Mouse (Mus musculus): ENCODE data around the gene Ccr1. TPM values are rescaled to one million over a fixed set of nuclear protein-coding genes. Genes with fewer than 3 reads are reported as not detected.

The Ccr1 gene
- polyA plus RNA-seq (2015; fragmentation: Nextera tagmentation; extraction: Ambion mirVana): 3.3 and 3.7 TPM in 2 replicates

DNA sequence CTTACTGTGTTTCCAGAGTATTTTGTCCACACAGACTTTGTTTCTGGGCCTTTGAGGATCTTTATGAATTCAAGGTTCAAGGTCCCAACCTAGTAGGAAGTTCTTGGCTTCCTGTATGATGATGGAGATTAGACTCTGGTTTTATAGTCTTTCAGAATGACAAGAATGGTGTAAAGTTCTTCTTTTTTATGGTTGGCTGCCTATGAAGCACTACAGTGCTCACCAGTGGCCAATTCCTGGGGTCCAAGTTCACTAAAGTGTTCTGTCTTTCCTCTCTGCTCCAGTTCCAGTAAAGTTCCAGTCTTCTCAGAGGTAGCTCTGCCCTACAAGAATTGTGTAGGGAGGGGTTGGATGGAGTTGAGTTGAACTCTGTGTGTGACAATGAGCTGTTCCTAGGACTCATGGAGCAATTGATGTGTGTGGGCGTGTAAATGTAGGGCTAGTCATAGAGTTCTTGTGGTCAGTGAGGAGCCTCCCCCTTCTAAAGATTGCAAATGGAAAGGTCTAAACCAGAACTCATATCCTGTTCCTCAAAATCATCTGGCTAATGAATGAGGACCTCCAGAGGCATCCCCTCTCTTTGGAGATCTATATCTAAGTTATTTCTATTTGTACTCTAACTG lies at the start of gene Ccr1:
Ccr1 (minus strand) TSS at position 403 of the 623 bp plus-strand sequence.
- Histone ChIP-seq H3K27me3 (replicated peaks) (no peaks in the 10 kb centered on the region), H3K36me3 (no peaks in the 10 kb centered on the region), H3K9me3 (no peaks in the 10 kb centered on the region), H3K27ac (no peak within 1 kb of the TSS), H3K4me3 (replicated peaks) (no peak within 1 kb of the TSS), H3K4me2 (replicated peaks) (no peak within 1 kb of the TSS), H3K9ac (no peak within 1 kb of the TSS), H3K4me1 (replicated peaks) (no peaks in the 10 kb centered on the region)
- ATAC-seq: peak; percentile 69
- 96% methylated on average over 1 of the region's 1 CpGs for WGBS

DNA sequence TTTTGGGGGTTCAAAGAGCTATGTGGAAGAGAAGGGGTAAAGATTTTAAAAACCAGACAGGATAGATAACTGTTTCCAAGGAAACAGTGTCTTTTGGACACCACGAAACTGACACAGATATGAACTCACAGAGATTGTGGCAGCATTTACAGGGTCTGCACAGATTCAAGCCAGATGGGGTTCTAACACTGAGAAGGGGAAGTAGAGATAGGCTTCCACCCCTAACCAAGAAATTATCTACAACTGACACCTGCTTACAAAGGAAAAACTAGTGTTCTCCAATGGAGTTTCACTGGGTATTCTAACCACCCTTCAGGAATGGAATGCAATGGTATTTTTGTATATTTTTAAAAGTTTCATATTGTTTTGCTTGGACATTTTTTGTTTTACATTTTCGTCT lies 47.6 kb upstream of the Ccr1 start:
- no peak for ATAC-seq
- Histone ChIP-seq H3K4me2 (replicated peaks) (no peak overlapping the region), H3K4me3 (replicated peaks) (no peak overlapping the region), H3K27me3 (replicated peaks) (no peaks in the 10 kb centered on the region), H3K9me3 (no peaks in the 10 kb centered on the region), H3K36me3 (no peaks in the 10 kb centered on the region), H3K4me1 (replicated peaks) (no peaks in the 10 kb centered on the region), H3K9ac (no peak overlapping the region), H3K27ac (no peak overlapping the region)
- WGBS: 67% methylated on average over 2 of the region's 2 CpGs

GRCm38 (mm10) chr9:124014985-124015652 lies 46.6 kb upstream of the Ccr1 start:
- no peak for ATAC-seq
- Histone ChIP-seq H3K4me2 (replicated peaks) (no peak overlapping the region), H3K9me3 (no peaks in the 10 kb centered on the region), H3K4me3 (replicated peaks) (no peak overlapping the region), H3K4me1 (replicated peaks) (no peaks in the 10 kb centered on the region), H3K36me3 (no peaks in the 10 kb centered on the region), H3K27ac (no peak overlapping the region), H3K9ac (no peak overlapping the region), H3K27me3 (replicated peaks) (no peaks in the 10 kb centered on the region)
- 85% methylated on average over 2 of the region's 2 CpGs for WGBS

DNA sequence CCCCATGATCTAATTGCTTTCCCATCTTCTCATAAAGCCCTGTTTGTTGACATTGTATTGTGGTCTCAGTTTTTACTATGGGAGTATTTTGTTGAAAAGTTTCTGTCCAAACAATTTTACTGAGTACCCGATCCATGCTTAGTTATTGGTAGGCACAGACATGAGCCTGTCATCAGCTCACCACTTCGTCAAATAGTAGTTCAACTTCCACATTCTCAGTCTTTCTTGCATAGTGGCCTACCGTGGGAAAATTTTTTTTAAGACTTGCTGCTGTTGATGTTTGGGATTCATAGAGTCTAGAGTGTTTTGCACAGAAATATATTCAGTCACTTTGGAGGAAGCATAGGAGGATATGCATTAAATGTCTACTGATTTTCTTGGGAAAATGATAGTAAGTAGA lies 44.8 kb upstream of the Ccr1 start:
- WGBS: 75% methylated on average over 3 of the region's 3 CpGs
- no peaks in the 10 kb centered on the region for H3K4me1 ChIP-seq (replicated peaks)
- no peaks in the 10 kb centered on the region for H3K36me3 ChIP-seq
- ATAC-seq: no peak
- H3K9ac ChIP-seq: no peak overlapping the region
- H3K27ac ChIP-seq: no peak overlapping the region
- no peaks in the 10 kb centered on the region for H3K27me3 ChIP-seq (replicated peaks)
- no peaks in the 10 kb centered on the region for H3K9me3 ChIP-seq
- no peak overlapping the region for H3K4me2 ChIP-seq (replicated peaks)
- H3K4me3 ChIP-seq (replicated peaks): no peak overlapping the region

- 68% methylated on average over 2 of the region's 2 CpGs for WGBS
- no peak overlapping the region for H3K4me3 ChIP-seq (replicated peaks)
- H3K4me2 ChIP-seq (replicated peaks): no peak overlapping the region
- H3K9ac ChIP-seq: no peak overlapping the region
- no peak for ATAC-seq
- no peaks in the 10 kb centered on the region for H3K36me3 ChIP-seq
- no peaks in the 10 kb centered on the region for H3K9me3 ChIP-seq
- H3K27ac ChIP-seq: no peak overlapping the region
- no peaks in the 10 kb centered on the region for H3K27me3 ChIP-seq (replicated peaks)
- no peaks in the 10 kb centered on the region for H3K4me1 ChIP-seq (replicated peaks)
These were observed 44.2 kb upstream of the Ccr1 start for GRCm38 (mm10) chr9:124012691-124013090.

DNA sequence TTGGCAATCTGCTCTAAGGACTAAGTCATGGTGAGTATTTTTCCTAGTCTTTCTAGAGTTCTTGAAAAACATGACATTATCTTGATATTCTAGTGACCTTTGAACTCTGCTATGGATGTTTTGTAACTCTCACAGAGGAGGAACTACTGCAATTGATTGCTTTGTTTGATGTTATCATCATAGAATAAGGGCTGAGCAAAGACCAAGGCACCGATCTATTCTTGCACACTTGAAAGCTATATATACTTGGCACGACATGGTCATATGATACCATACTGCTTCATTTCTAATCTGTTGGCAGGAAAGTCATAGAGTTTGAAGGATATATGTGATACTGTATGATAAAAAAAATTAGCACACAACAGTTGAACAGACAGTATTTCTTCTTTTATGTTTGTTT lies 31.3 kb upstream of the Ccr1 start:
- no peaks in the 10 kb centered on the region for H3K27me3 ChIP-seq (replicated peaks)
- no peak overlapping the region for H3K27ac ChIP-seq
- H3K9me3 ChIP-seq: no peaks in the 10 kb centered on the region
- H3K4me1 ChIP-seq (replicated peaks): no peaks in the 10 kb centered on the region
- no peak overlapping the region for H3K9ac ChIP-seq
- no peak overlapping the region for H3K4me3 ChIP-seq (replicated peaks)
- peak; percentile 87 for ATAC-seq
- H3K36me3 ChIP-seq: no peaks in the 10 kb centered on the region
- 67% methylated on average over 2 of the region's 2 CpGs for WGBS
- H3K4me2 ChIP-seq (replicated peaks): no peak overlapping the region

DNA sequence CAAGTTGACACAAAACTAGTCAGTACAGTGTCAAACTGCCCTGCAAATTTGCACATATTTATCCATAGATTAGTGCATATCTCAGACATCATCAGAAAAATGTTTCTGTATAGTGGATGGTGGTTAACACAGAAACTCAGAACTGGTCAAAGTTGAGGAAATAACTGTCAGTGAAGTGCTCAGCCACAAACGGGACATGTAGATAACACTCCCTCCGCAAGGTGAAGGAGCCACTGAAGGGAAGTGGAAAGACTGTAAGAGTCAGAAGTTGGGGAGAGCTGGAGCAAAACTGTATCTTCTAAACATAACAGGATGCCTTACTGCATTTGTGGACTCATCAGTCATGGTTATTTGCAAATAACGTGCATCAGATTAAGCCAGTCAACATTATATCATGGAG lies 29.2 kb upstream of the Ccr1 start:
- WGBS: 65% methylated on average over 3 of the region's 3 CpGs
- ATAC-seq: no peak
- no peaks in the 10 kb centered on the region for H3K27me3 ChIP-seq (replicated peaks)

DNA sequence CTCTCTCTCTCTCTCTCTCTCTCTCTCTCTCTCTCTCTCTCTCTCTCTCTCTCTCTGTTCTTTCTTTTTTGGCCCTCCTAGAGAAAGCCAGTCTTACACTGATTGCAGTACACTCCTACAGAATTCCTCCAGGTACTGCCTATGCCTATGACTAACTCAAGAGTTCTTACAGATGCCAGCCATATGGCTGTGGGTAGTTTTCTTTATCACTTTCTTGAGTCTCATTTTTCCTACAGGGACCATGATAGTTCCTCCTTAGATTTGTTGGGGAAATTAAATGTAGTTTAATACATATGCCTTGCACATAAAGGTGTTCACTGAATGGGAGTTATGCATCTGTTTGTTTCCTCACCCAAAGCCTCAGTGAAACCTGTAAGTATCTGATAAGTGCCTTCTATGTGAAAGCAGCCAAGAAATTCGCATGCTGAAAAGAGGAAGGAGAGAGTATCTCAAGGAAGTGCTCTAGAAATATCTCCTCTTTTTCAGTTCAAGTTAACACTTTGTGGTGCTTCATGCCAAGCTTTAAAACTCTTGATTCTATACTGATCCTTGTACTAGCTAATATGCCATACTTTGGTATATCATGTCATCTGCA lies 22.9 kb upstream of the Ccr1 start:
- Histone ChIP-seq H3K36me3 (no peaks in the 10 kb centered on the region), H3K4me3 (replicated peaks) (no peak overlapping the region), H3K9me3 (no peaks in the 10 kb centered on the region), H3K27me3 (replicated peaks) (no peaks in the 10 kb centered on the region), H3K4me1 (replicated peaks) (no peaks in the 10 kb centered on the region), H3K9ac (no peak overlapping the region), H3K4me2 (replicated peaks) (no peak overlapping the region), H3K27ac (no peak overlapping the region)
- no peak for ATAC-seq
- WGBS: 48% methylated on average over 1 of the region's 1 CpGs

More for the DNA sequence above, 29.2 kb upstream of the Ccr1 start:
- H3K9ac ChIP-seq: no peak overlapping the region
- no peaks in the 10 kb centered on the region for H3K4me1 ChIP-seq (replicated peaks)
- H3K36me3 ChIP-seq: no peaks in the 10 kb centered on the region
- no peaks in the 10 kb centered on the region for H3K9me3 ChIP-seq
- no peak overlapping the region for H3K4me3 ChIP-seq (replicated peaks)
- H3K4me2 ChIP-seq (replicated peaks): no peak overlapping the region
- H3K27ac ChIP-seq: no peak overlapping the region

DNA sequence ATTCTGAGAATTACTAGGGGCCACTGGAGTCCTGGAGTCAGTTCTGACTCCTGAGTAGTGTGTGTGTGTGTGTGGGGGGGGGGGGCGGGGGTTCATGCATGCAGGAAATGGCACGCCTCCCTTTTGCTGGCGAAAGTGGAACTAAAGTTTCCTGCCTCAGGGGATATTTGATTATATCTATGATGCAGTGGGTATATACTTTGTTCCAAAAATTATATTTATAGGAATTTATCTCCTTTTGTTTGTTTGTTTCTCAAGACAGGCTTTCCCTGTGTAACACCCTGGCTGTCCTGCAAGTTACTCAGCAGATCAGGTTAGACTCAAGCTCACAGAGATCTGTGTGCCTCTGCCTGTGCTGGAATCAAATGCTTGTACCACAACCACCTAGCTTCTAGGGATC lies 21.2 kb upstream of the Ccr1 start:
- no peak for ATAC-seq
- Histone ChIP-seq H3K9ac (no peak overlapping the region), H3K4me2 (replicated peaks) (no peak overlapping the region), H3K9me3 (no peaks in the 10 kb centered on the region), H3K27ac (no peak overlapping the region), H3K4me1 (replicated peaks) (no peaks in the 10 kb centered on the region), H3K36me3 (no peaks in the 10 kb centered on the region), H3K4me3 (replicated peaks) (no peak overlapping the region), H3K27me3 (replicated peaks) (no peaks in the 10 kb centered on the region)
- 69% methylated on average over 3 of the region's 3 CpGs for WGBS

DNA sequence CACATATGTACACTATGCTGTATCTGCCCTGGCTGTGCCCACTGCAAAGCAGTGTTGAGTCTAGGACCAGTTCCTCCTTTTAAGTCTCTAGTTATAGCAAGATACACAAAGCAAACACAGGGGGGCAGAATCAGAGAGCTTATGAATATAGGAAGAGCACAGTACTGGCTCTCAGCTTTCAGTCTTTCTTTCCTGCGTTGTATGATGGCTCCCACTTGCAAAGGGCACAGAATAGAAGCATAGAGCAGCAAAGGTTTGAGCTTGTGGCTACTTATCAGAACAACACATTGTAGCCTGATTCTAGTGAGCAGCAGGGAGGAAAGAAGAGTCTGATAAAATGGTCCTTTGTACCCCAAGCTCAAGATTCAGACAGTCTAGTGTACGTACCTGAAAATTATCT lies 17.7 kb upstream of the Ccr1 start:
- no peaks in the 10 kb centered on the region for H3K27me3 ChIP-seq (replicated peaks)
- no peak overlapping the region for H3K27ac ChIP-seq
- WGBS: 74% methylated on average over 2 of the region's 2 CpGs
- H3K9me3 ChIP-seq: no peaks in the 10 kb centered on the region
- H3K4me2 ChIP-seq (replicated peaks): no peak overlapping the region
- 0 out of 2 replicates have a peak, but pooled peaks have one; percentile 34 for ATAC-seq
- no peaks in the 10 kb centered on the region for H3K36me3 ChIP-seq
- H3K4me3 ChIP-seq (replicated peaks): no peak overlapping the region
- no peaks in the 10 kb centered on the region for H3K4me1 ChIP-seq (replicated peaks)
- no peak overlapping the region for H3K9ac ChIP-seq

GRCm38 (mm10) chr9:123984943-123985342 lies 16.5 kb upstream of the Ccr1 start:
- no peaks in the 10 kb centered on the region for H3K27me3 ChIP-seq (replicated peaks)
- no peak overlapping the region for H3K4me3 ChIP-seq (replicated peaks)
- ATAC-seq: no peak
- H3K4me2 ChIP-seq (replicated peaks): no peak overlapping the region
- no peak overlapping the region for H3K27ac ChIP-seq
- H3K9ac ChIP-seq: no peak overlapping the region
- H3K9me3 ChIP-seq: no peaks in the 10 kb centered on the region
- no peaks in the 10 kb centered on the region for H3K4me1 ChIP-seq (replicated peaks)
- H3K36me3 ChIP-seq: no peaks in the 10 kb centered on the region

- Histone ChIP-seq H3K9me3 (no peaks in the 10 kb centered on the region), H3K27ac (no peak overlapping the region), H3K4me2 (replicated peaks) (no peak overlapping the region), H3K36me3 (no peaks in the 10 kb centered on the region), H3K27me3 (replicated peaks) (no peaks in the 10 kb centered on the region), H3K9ac (no peak overlapping the region), H3K4me3 (replicated peaks) (no peak overlapping the region), H3K4me1 (replicated peaks) (no peaks in the 10 kb centered on the region)
- 77% methylated on average over 1 of the region's 1 CpGs for WGBS
- ATAC-seq: no peak
These were observed 14.2 kb upstream of the Ccr1 start for GRCm38 (mm10) chr9:123982720-123983119.

DNA sequence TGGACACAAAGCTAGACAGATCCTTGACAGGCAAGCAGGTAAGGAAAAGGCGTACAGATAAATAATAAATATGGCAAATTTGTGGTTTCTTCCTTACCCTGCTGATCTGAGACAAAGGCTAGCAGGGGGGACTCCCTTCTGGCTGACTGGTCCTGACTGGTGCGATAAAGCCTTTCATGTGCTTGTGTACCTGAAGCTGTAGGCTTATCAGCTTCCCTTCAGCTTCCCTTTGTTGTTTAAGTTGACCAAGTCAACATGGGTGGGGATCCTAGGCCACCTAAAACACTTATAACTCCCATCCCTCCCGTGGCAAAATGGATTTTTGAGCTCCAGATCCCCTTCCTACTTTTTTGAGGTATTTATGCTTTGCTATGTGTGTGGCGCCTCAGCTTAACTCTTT lies 13.4 kb upstream of the Ccr1 start:
- Histone ChIP-seq H3K9me3 (no peaks in the 10 kb centered on the region), H3K4me1 (replicated peaks) (no peaks in the 10 kb centered on the region), H3K36me3 (no peaks in the 10 kb centered on the region), H3K27me3 (replicated peaks) (no peaks in the 10 kb centered on the region), H3K9ac (no peak overlapping the region), H3K4me2 (replicated peaks) (no peak overlapping the region), H3K4me3 (replicated peaks) (no peak overlapping the region), H3K27ac (no peak overlapping the region)
- ATAC-seq: no peak
- WGBS: 66% methylated on average over 4 of the region's 4 CpGs

Data from intestine, embryonic 15.5 days (tissue).